Mouse (Mus musculus): ENCODE results near the gene Ano9. TPM values are rescaled to one million over a fixed set of nuclear protein-coding genes. Genes with fewer than 3 reads are reported as not detected.

Ano9 gene
- total and polyA plus RNA-seq, 3 experiments = 0.03 to 0.08 TPM; not detected in 1

DNA sequence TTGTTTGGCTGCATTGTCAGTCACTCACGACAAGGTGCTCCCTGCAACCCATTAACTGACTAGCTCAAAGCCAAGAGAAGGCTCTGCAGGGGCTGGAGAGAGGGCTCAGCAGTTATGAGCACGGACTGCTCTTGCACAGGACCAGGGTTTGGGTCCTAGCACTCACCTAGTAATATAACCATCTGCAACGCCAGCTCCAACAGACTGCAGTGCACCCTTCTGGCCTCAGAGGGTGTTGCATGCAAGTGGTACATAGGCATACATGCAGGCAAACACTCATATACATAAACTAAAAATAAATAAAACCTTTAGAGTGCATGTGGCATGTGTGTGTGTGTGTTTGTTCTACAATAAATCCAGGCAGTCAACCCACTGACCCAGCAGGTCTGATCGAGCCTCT lies 61.8 kb downstream of the Ano9 start:
- no peak for DNase-seq (ENCODE audit: low read depth, low spot score)
- Histone ChIP-seq H3K4me1 (ENCODE audit: control insufficient read depth in 1 of 2, insufficient read depth in 2 of 2, low read length in 2 of 2) (no peaks in the 10 kb centered on the region), H3K9ac (ENCODE audit: control insufficient read depth, low read depth, low read length, poor library complexity, severe bottlenecking) (no peak overlapping the region), H3K27ac (ENCODE audit: control insufficient read depth, low read depth, low read length) (no peak overlapping the region), H3K9me3 (replicated peaks; ENCODE audit: insufficient read depth, low read length) (no peaks in the 10 kb centered on the region), H3K36me3 (ENCODE audit: control insufficient read depth in 1 of 2, insufficient read depth in 2 of 2, low read length in 2 of 2) (no peaks in the 10 kb centered on the region), H3K79me2 (ENCODE audit: control insufficient read depth, insufficient read depth, low read length, poor library complexity) (no peaks in the 10 kb centered on the region), H3K27me3 (ENCODE audit: control insufficient read depth in 1 of 2, insufficient read depth in 2 of 2, low read length in 2 of 2) (peaks cover 7 to 11% of the 10 kb centered on the region in 2 experiments), H3K4me3 (ENCODE audit: control insufficient read depth in 1 of 2, insufficient read depth in 1 of 2, low read depth in 2 of 2, low read length in 2 of 2) (no peak overlapping the region)
- peak; percentile 29 for TF ChIP-seq RAD21 (IDR thresholded peaks at IDR 0.05; ENCODE audit: low read depth, low read length)
- no peak for TF ChIP-seq ZNF384 (IDR thresholded peaks at IDR 0.05; ENCODE audit: low read depth, low read length)
- TF ChIP-seq GABPA (IDR thresholded peaks at IDR 0.05; ENCODE audit: low read depth, low read length) = no peak
- no peak for TF ChIP-seq POLR2A (IDR thresholded peaks at IDR 0.05; ENCODE audit: control insufficient read depth in 1 of 2, insufficient read depth in 1 of 2, low read depth in 1 of 2, low read length in 2 of 2, poor library complexity in 1 of 2)
- TF ChIP-seq UBTF (IDR thresholded peaks at IDR 0.05; ENCODE audit: borderline replicate concordance, insufficient read depth, low read depth, low read length) = no peak
- peak; percentile 26 to 46 (median 33) for TF ChIP-seq CTCF (IDR thresholded peaks at IDR 0.05 in 2 of 3, conservative IDR thresholded peaks at IDR 0.05 in 1 of 3; ENCODE audit: control insufficient read depth in 1 of 3, insufficient read depth in 1 of 3, low read depth in 2 of 3, low read length in 3 of 3, poor library complexity in 1 of 3, severe bottlenecking in 1 of 3)
- TF ChIP-seq CHD1 (IDR thresholded peaks at IDR 0.05; ENCODE audit: low read depth, low read length) = no peak
- TF ChIP-seq SMC3 (IDR thresholded peaks at IDR 0.05; ENCODE audit: low read depth, low read length) = peak; percentile 30; the same call in 1 of the 2 replicates
- TF ChIP-seq SIN3A (IDR thresholded peaks at IDR 0.05; ENCODE audit: low read length) = no peak
- no peak for TF ChIP-seq MAX (IDR thresholded peaks at IDR 0.05; ENCODE audit: low read length)
- TF ChIP-seq MAFK (IDR thresholded peaks at IDR 0.05; ENCODE audit: borderline replicate concordance, low read depth, low read length) = no peak

DNA sequence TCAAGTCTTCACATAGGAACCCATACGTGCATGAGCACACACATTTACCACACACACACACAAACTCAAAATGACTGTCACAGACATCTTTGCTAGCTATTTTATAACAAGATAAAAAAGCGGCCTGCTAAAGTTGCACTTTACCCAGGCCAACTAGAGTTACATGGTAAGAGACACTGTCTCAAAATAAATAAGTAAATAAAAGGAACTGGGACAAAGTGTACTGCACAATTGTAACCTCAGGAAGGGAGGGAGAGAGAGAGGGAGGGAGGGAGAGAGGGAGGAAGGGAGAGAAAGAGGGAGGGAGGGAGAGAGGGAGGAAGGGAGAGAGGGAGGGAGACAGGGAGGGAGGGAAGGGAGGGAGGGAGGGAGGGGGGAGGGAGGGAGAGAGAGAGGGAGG lies 65.2 kb downstream of the Ano9 start:
- H3K4me1 ChIP-seq (ENCODE audit: control insufficient read depth in 1 of 2, insufficient read depth in 2 of 2, low read length in 2 of 2) = peaks cover 0 to 5% of the 10 kb centered on the region in 2 experiments; a peak in 2 of 4 replicates
- no peak for TF ChIP-seq ETS1 (IDR thresholded peaks at IDR 0.05; ENCODE audit: low read depth, low read length)
- no peak for DNase-seq (ENCODE audit: low read depth, low spot score)

DNA sequence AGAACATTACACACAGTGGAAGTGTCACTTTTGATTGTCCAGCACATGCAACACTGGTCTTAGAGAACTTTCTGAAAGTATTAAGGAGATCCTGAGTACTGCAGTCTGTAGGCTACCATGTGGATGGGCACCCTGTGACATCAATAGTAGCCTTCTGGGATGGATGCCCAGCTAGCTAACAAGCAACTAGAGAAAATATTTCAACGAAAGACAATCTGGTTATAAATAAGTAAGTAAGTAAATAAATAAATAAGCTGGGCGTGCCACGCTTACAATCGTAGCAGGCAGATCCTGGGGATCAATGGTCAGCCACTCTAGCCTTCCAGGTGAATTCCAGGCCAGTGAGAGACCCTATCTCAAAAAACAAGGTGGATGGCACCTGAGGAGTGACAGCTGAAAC lies 65.6 kb downstream of the Ano9 start:
- no peaks in the 10 kb centered on the region for H3K27me3 ChIP-seq (ENCODE audit: control insufficient read depth in 1 of 2, insufficient read depth in 2 of 2, low read length in 2 of 2)
- TF ChIP-seq JUND (IDR thresholded peaks at IDR 0.05; ENCODE audit: low read depth, low read length) (no peak), USF1 (IDR thresholded peaks at IDR 0.05; ENCODE audit: low read depth, low read length) (no peak), ZMIZ1 (IDR thresholded peaks at IDR 0.05; ENCODE audit: low read depth, low read length) (no peak), SIN3A (IDR thresholded peaks at IDR 0.05; ENCODE audit: low read length) (no peak), POLR2AphosphoS2 (IDR thresholded peaks at IDR 0.05; ENCODE audit: low read length) (no peak), ETS1 (IDR thresholded peaks at IDR 0.05; ENCODE audit: low read depth, low read length) (no peak)
- no peak for DNase-seq (ENCODE audit: low read depth, low spot score)
- peaks cover 0 to 7% of the 10 kb centered on the region in 2 experiments; a peak in 3 of 4 replicates for H3K4me1 ChIP-seq (ENCODE audit: control insufficient read depth in 1 of 2, insufficient read depth in 2 of 2, low read length in 2 of 2)
- H3K4me3 ChIP-seq (ENCODE audit: control insufficient read depth in 1 of 2, insufficient read depth in 1 of 2, low read depth in 2 of 2, low read length in 2 of 2) = no peak overlapping the region
- no peak overlapping the region for H3K9ac ChIP-seq (ENCODE audit: control insufficient read depth, low read depth, low read length, poor library complexity, severe bottlenecking)
- 0 out of 4 replicates have a peak, but pooled peaks cover 0 to 3% of the 10 kb centered on the region in 2 experiments for H3K36me3 ChIP-seq (ENCODE audit: control insufficient read depth in 1 of 2, insufficient read depth in 2 of 2, low read length in 2 of 2)
- no peak overlapping the region for H3K27ac ChIP-seq (ENCODE audit: control insufficient read depth, low read depth, low read length)
- no peaks in the 10 kb centered on the region for H3K9me3 ChIP-seq (replicated peaks; ENCODE audit: insufficient read depth, low read length)
- H3K79me2 ChIP-seq (ENCODE audit: control insufficient read depth, insufficient read depth, low read length, poor library complexity) = no peaks in the 10 kb centered on the region

More for the DNA sequence above, 65.2 kb downstream of the Ano9 start:
- H3K4me3 ChIP-seq (ENCODE audit: control insufficient read depth in 1 of 2, insufficient read depth in 1 of 2, low read depth in 2 of 2, low read length in 2 of 2) = no peak overlapping the region
- H3K9ac ChIP-seq (ENCODE audit: control insufficient read depth, low read depth, low read length, poor library complexity, severe bottlenecking) = no peak overlapping the region
- H3K9me3 ChIP-seq (replicated peaks; ENCODE audit: insufficient read depth, low read length) = no peaks in the 10 kb centered on the region
- no peaks in the 10 kb centered on the region for H3K79me2 ChIP-seq (ENCODE audit: control insufficient read depth, insufficient read depth, low read length, poor library complexity)
- H3K36me3 ChIP-seq (ENCODE audit: control insufficient read depth in 1 of 2, insufficient read depth in 2 of 2, low read length in 2 of 2) = 0 out of 4 replicates have a peak, but pooled peaks cover 0 to 3% of the 10 kb centered on the region in 2 experiments
- no peaks in the 10 kb centered on the region for H3K27me3 ChIP-seq (ENCODE audit: control insufficient read depth in 1 of 2, insufficient read depth in 2 of 2, low read length in 2 of 2)
- no peak overlapping the region for H3K27ac ChIP-seq (ENCODE audit: control insufficient read depth, low read depth, low read length)

Other genes starting within 250 kb of the Ano9 start
- 165 and 191 TPM in 2 replicates for gene Psmd13, start 235.8 kb downstream of the Ano9 start, total RNA-seq (2012; rRNA removed)
- gene Psmd13, start 235.8 kb downstream of the Ano9 start, polyA plus RNA-seq (2012; ENCODE audit: insufficient read depth in 1 of 2, insufficient read length in 2 of 2, low read depth in 1 of 2, low replicate concordance in 2 of 2, missing spikeins in 1 of 2) = 100 to 1,000 TPM in 1 of 2 experiments, not detected in 1; 215 TPM
- 16.0 and 16.1 TPM in 2 replicates for gene Sirt3, start 235.5 kb downstream of the Ano9 start, total RNA-seq (2012; rRNA removed)
- gene Sirt3, start 235.5 kb downstream of the Ano9 start, polyA plus RNA-seq (2012; ENCODE audit: insufficient read depth in 1 of 2, insufficient read length in 2 of 2, low read depth in 1 of 2, low replicate concordance in 2 of 2, missing spikeins in 1 of 2) = 10 to 100 TPM in 1 of 2 experiments, not detected in 1; 19.5 TPM
- not detected in 2 replicates for gene Cox8b, start 217.4 kb downstream of the Ano9 start, total RNA-seq (2012; rRNA removed)
- not detected for gene Cox8b, start 217.4 kb downstream of the Ano9 start, polyA plus RNA-seq (2012; ENCODE audit: insufficient read depth in 1 of 2, insufficient read length in 2 of 2, low read depth in 1 of 2, low replicate concordance in 2 of 2, missing spikeins in 1 of 2)
- gene Nlrp6, start 196.9 kb downstream of the Ano9 start, total RNA-seq (2012; rRNA removed) = not detected in 2 replicates
- gene Nlrp6, start 196.9 kb downstream of the Ano9 start, polyA plus RNA-seq (2012; ENCODE audit: insufficient read depth in 1 of 2, insufficient read length in 2 of 2, low read depth in 1 of 2, low replicate concordance in 2 of 2, missing spikeins in 1 of 2) = not detected
- 3.0 and 3.2 TPM in 2 replicates for gene Pgghg, start 176.4 kb downstream of the Ano9 start, total RNA-seq (2012; rRNA removed)
- gene Pgghg, start 176.4 kb downstream of the Ano9 start, polyA plus RNA-seq (2012; ENCODE audit: insufficient read depth in 1 of 2, insufficient read length in 2 of 2, low read depth in 1 of 2, low replicate concordance in 2 of 2, missing spikeins in 1 of 2) = 1 to 10 TPM in 1 of 2 experiments, not detected in 1; 7.2 TPM
- 0.31 TPM in 1 of 2 replicates, not detected in the other for gene Ifitm5, start 167.5 kb downstream of the Ano9 start, total RNA-seq (2012; rRNA removed)
- 1 to 10 TPM in 1 of 2 experiments, not detected in 1; 1.1 TPM for gene Ifitm5, start 167.5 kb downstream of the Ano9 start, polyA plus RNA-seq (2012; ENCODE audit: insufficient read depth in 1 of 2, insufficient read length in 2 of 2, low read depth in 1 of 2, low replicate concordance in 2 of 2, missing spikeins in 1 of 2)
- gene Gm45717, start 161.9 kb downstream of the Ano9 start, total RNA-seq (2012; rRNA removed) = not detected in 2 replicates
- gene Gm45717, start 161.9 kb downstream of the Ano9 start, polyA plus RNA-seq (2012; ENCODE audit: insufficient read depth in 1 of 2, insufficient read length in 2 of 2, low read depth in 1 of 2, low replicate concordance in 2 of 2, missing spikeins in 1 of 2) = not detected
- 177 and 213 TPM in 2 replicates for gene Ifitm2, start 161.8 kb downstream of the Ano9 start, total RNA-seq (2012; rRNA removed)
- 100 to 1,000 TPM in 1 of 2 experiments, not detected in 1; 317 TPM for gene Ifitm2, start 161.8 kb downstream of the Ano9 start, polyA plus RNA-seq (2012; ENCODE audit: insufficient read depth in 1 of 2, insufficient read length in 2 of 2, low read depth in 1 of 2, low replicate concordance in 2 of 2, missing spikeins in 1 of 2)
- 0.23 TPM in 1 of 2 replicates, not detected in the other for gene Ifitm1, start 150.6 kb downstream of the Ano9 start, total RNA-seq (2012; rRNA removed)
- gene Ifitm1, start 150.6 kb downstream of the Ano9 start, polyA plus RNA-seq (2012; ENCODE audit: insufficient read depth in 1 of 2, insufficient read length in 2 of 2, low read depth in 1 of 2, low replicate concordance in 2 of 2, missing spikeins in 1 of 2) = not detected
- gene Ifitm3, start 107.0 kb downstream of the Ano9 start, total RNA-seq (2012; rRNA removed) = 4.2 and 6.4 TPM in 2 replicates
- 10 to 100 TPM in 1 of 2 experiments, not detected in 1; 12.8 TPM for gene Ifitm3, start 107.0 kb downstream of the Ano9 start, polyA plus RNA-seq (2012; ENCODE audit: insufficient read depth in 1 of 2, insufficient read length in 2 of 2, low read depth in 1 of 2, low replicate concordance in 2 of 2, missing spikeins in 1 of 2)
- not detected in 2 replicates for gene Ifitm6, start 99.9 kb downstream of the Ano9 start, total RNA-seq (2012; rRNA removed)
- not detected for gene Ifitm6, start 99.9 kb downstream of the Ano9 start, polyA plus RNA-seq (2012; ENCODE audit: insufficient read depth in 1 of 2, insufficient read length in 2 of 2, low read depth in 1 of 2, low replicate concordance in 2 of 2, missing spikeins in 1 of 2)
- gene Gm17387, start 88.7 kb downstream of the Ano9 start, total RNA-seq (2012; rRNA removed) = not detected in 2 replicates
- gene Gm17387, start 88.7 kb downstream of the Ano9 start, polyA plus RNA-seq (2012; ENCODE audit: insufficient read depth in 1 of 2, insufficient read length in 2 of 2, low read depth in 1 of 2, low replicate concordance in 2 of 2, missing spikeins in 1 of 2) = not detected
- 0.78 and 0.81 TPM in 2 replicates for gene B4galnt4, start 56.7 kb downstream of the Ano9 start, total RNA-seq (2012; rRNA removed)
- 1 to 10 TPM in 1 of 2 experiments, not detected in 1; 8.0 TPM for gene B4galnt4, start 56.7 kb downstream of the Ano9 start, polyA plus RNA-seq (2012; ENCODE audit: insufficient read depth in 1 of 2, insufficient read length in 2 of 2, low read depth in 1 of 2, low replicate concordance in 2 of 2, missing spikeins in 1 of 2)
- gene Pkp3, start 39.6 kb downstream of the Ano9 start, total RNA-seq (2012; rRNA removed) = not detected in 2 replicates
- gene Pkp3, start 39.6 kb downstream of the Ano9 start, polyA plus RNA-seq (2012; ENCODE audit: insufficient read depth in 1 of 2, insufficient read length in 2 of 2, low read depth in 1 of 2, low replicate concordance in 2 of 2, missing spikeins in 1 of 2) = not detected
- gene Sigirr, start 17.2 kb downstream of the Ano9 start, total RNA-seq (2012; rRNA removed) = 8.3 and 8.6 TPM in 2 replicates
- gene Sigirr, start 17.2 kb downstream of the Ano9 start, polyA plus RNA-seq (2012; ENCODE audit: insufficient read depth in 1 of 2, insufficient read length in 2 of 2, low read depth in 1 of 2, low replicate concordance in 2 of 2, missing spikeins in 1 of 2) = 10 to 100 TPM in 1 of 2 experiments, not detected in 1; 17.5 TPM
- gene Ptdss2, start 4.6 kb upstream of the Ano9 start, total RNA-seq (2012; rRNA removed) = 12.2 and 16.9 TPM in 2 replicates
- gene Ptdss2, start 4.6 kb upstream of the Ano9 start, polyA plus RNA-seq (2012; ENCODE audit: insufficient read depth in 1 of 2, insufficient read length in 2 of 2, low read depth in 1 of 2, low replicate concordance in 2 of 2, missing spikeins in 1 of 2) = 10 to 100 TPM in 1 of 2 experiments, not detected in 1; 44.9 TPM
- gene Rnh1, start 55.1 kb upstream of the Ano9 start, total RNA-seq (2012; rRNA removed) = 69.6 and 71.4 TPM in 2 replicates
- 10 to 100 TPM in 1 of 2 experiments, not detected in 1; 94.5 TPM for gene Rnh1, start 55.1 kb upstream of the Ano9 start, polyA plus RNA-seq (2012; ENCODE audit: insufficient read depth in 1 of 2, insufficient read length in 2 of 2, low read depth in 1 of 2, low replicate concordance in 2 of 2, missing spikeins in 1 of 2)
- gene Hras, start 76.2 kb upstream of the Ano9 start, total RNA-seq (2012; rRNA removed) = 137 and 183 TPM in 2 replicates
- 100 to 1,000 TPM in 1 of 2 experiments, not detected in 1; 149 TPM for gene Hras, start 76.2 kb upstream of the Ano9 start, polyA plus RNA-seq (2012; ENCODE audit: insufficient read depth in 1 of 2, insufficient read length in 2 of 2, low read depth in 1 of 2, low replicate concordance in 2 of 2, missing spikeins in 1 of 2)
- 1.0 and 1.6 TPM in 2 replicates for gene Lrrc56, start 76.4 kb upstream of the Ano9 start, total RNA-seq (2012; rRNA removed)
- 1 to 10 TPM in 1 of 2 experiments, not detected in 1; 5.5 TPM for gene Lrrc56, start 76.4 kb upstream of the Ano9 start, polyA plus RNA-seq (2012; ENCODE audit: insufficient read depth in 1 of 2, insufficient read length in 2 of 2, low read depth in 1 of 2, low replicate concordance in 2 of 2, missing spikeins in 1 of 2)
- gene Lmntd2, start 96.3 kb upstream of the Ano9 start, total RNA-seq (2012; rRNA removed) = not detected in 2 replicates
- gene Lmntd2, start 96.3 kb upstream of the Ano9 start, polyA plus RNA-seq (2012; ENCODE audit: insufficient read depth in 1 of 2, insufficient read length in 2 of 2, low read depth in 1 of 2, low replicate concordance in 2 of 2, missing spikeins in 1 of 2) = under 1 TPM in 1 of 2 experiments, not detected in 1; 0.43 TPM
- 7.0 and 7.6 TPM in 2 replicates for gene Rassf7, start 98.1 kb upstream of the Ano9 start, total RNA-seq (2012; rRNA removed)
- gene Rassf7, start 98.1 kb upstream of the Ano9 start, polyA plus RNA-seq (2012; ENCODE audit: insufficient read depth in 1 of 2, insufficient read length in 2 of 2, low read depth in 1 of 2, low replicate concordance in 2 of 2, missing spikeins in 1 of 2) = 1 to 10 TPM in 1 of 2 experiments, not detected in 1; 9.5 TPM
- gene Phrf1, start 111.0 kb upstream of the Ano9 start, total RNA-seq (2012; rRNA removed) = 65.0 and 66.1 TPM in 2 replicates
- 1,000 to 10,000 TPM in 1 of 2 experiments, 10 to 100 TPM in 1; 91.2 to 1,029 TPM for gene Phrf1, start 111.0 kb upstream of the Ano9 start, polyA plus RNA-seq (2012; ENCODE audit: insufficient read depth in 1 of 2, insufficient read length in 2 of 2, low read depth in 1 of 2, low replicate concordance in 2 of 2, missing spikeins in 1 of 2)
- gene Irf7, start 148.7 kb upstream of the Ano9 start, total RNA-seq (2012; rRNA removed) = 0.52 and 1.9 TPM in 2 replicates
- 1 to 10 TPM in 1 of 2 experiments, not detected in 1; 2.0 TPM for gene Irf7, start 148.7 kb upstream of the Ano9 start, polyA plus RNA-seq (2012; ENCODE audit: insufficient read depth in 1 of 2, insufficient read length in 2 of 2, low read depth in 1 of 2, low replicate concordance in 2 of 2, missing spikeins in 1 of 2)
- not detected in 2 replicates for gene Cdhr5, start 159.0 kb upstream of the Ano9 start, total RNA-seq (2012; rRNA removed)
- not detected for gene Cdhr5, start 159.0 kb upstream of the Ano9 start, polyA plus RNA-seq (2012; ENCODE audit: insufficient read depth in 1 of 2, insufficient read length in 2 of 2, low read depth in 1 of 2, low replicate concordance in 2 of 2, missing spikeins in 1 of 2)
- gene Sct, start 161.3 kb upstream of the Ano9 start, total RNA-seq (2012; rRNA removed) = not detected in 2 replicates
- gene Sct, start 161.3 kb upstream of the Ano9 start, polyA plus RNA-seq (2012; ENCODE audit: insufficient read depth in 1 of 2, insufficient read length in 2 of 2, low read depth in 1 of 2, low replicate concordance in 2 of 2, missing spikeins in 1 of 2) = not detected
- not detected in 2 replicates for gene Drd4, start 174.2 kb upstream of the Ano9 start, total RNA-seq (2012; rRNA removed)
- not detected for gene Drd4, start 174.2 kb upstream of the Ano9 start, polyA plus RNA-seq (2012; ENCODE audit: insufficient read depth in 1 of 2, insufficient read length in 2 of 2, low read depth in 1 of 2, low replicate concordance in 2 of 2, missing spikeins in 1 of 2)
- gene Deaf1, start 209.9 kb upstream of the Ano9 start, total RNA-seq (2012; rRNA removed) = 9.8 and 13.2 TPM in 2 replicates
- 10 to 100 TPM in 1 of 2 experiments, not detected in 1; 91.1 TPM for gene Deaf1, start 209.9 kb upstream of the Ano9 start, polyA plus RNA-seq (2012; ENCODE audit: insufficient read depth in 1 of 2, insufficient read length in 2 of 2, low read depth in 1 of 2, low replicate concordance in 2 of 2, missing spikeins in 1 of 2)
- gene Tmem80, start 209.9 kb upstream of the Ano9 start, total RNA-seq (2012; rRNA removed) = 12.2 and 12.3 TPM in 2 replicates
- gene Tmem80, start 209.9 kb upstream of the Ano9 start, polyA plus RNA-seq (2012; ENCODE audit: insufficient read depth in 1 of 2, insufficient read length in 2 of 2, low read depth in 1 of 2, low replicate concordance in 2 of 2, missing spikeins in 1 of 2) = 10 to 100 TPM in 1 of 2 experiments, not detected in 1; 27.7 TPM
- gene Eps8l2, start 221.1 kb upstream of the Ano9 start, total RNA-seq (2012; rRNA removed) = 0.46 TPM in 1 of 2 replicates, not detected in the other
- gene Eps8l2, start 221.1 kb upstream of the Ano9 start, polyA plus RNA-seq (2012; ENCODE audit: insufficient read depth in 1 of 2, insufficient read length in 2 of 2, low read depth in 1 of 2, low replicate concordance in 2 of 2, missing spikeins in 1 of 2) = under 1 TPM in 1 of 2 experiments, not detected in 1; 0.10 TPM

Measured in MEL (cell line).